Mouse (Mus musculus): ENCODE measurements at regions not wholly inside any gene's neighbourhood (a gene's known extent, or its start where the extent isn't known, plus 50 kb on each side); places are given as distances from the start of the nearest gene placed in this dataset.

GRCm38 (mm10) chr3:54103098-54103497 lies 52.7 kb upstream of the Trpc4 start:
- WGBS, result 79% methylated on average over 9 of the region's 16 CpGs
- no peak for TF ChIP-seq POLR2A (IDR thresholded peaks at IDR 0.05; ENCODE audit: low read depth, low read length)
- TF ChIP-seq CTCF (conservative IDR thresholded peaks at IDR 0.05; ENCODE audit: insufficient read depth, insufficient read length, low read depth, low read length), result no peak
- no peaks in the 10 kb centered on the region for H3K27me3 ChIP-seq (replicated peaks; ENCODE audit: control insufficient read depth, insufficient read depth, low read length)
- no peak overlapping the region for H3K27ac ChIP-seq (ENCODE audit: insufficient read depth, low read depth, low read length)
- H3K4me1 ChIP-seq (ENCODE audit: control insufficient read depth, insufficient read depth, low read length), result no peaks in the 10 kb centered on the region
- DNase-seq, result no peak
- no peak overlapping the region for H3K4me3 ChIP-seq (ENCODE audit: insufficient read depth, low read depth, low read length)
- H3K36me3 ChIP-seq (ENCODE audit: control insufficient read depth, insufficient read depth, low read length), result no peaks in the 10 kb centered on the region

GRCm38 (mm10) chr3:54083634-54084033 lies 72.2 kb upstream of the Trpc4 start:
- WGBS, result 53% methylated on average over 6 of the region's 6 CpGs

GRCm38 (mm10) chr3:54076461-54076860 lies 79.4 kb upstream of the Trpc4 start:
- no peaks in the 10 kb centered on the region for H3K36me3 ChIP-seq (ENCODE audit: control insufficient read depth, insufficient read depth, low read length)
- no peak overlapping the region for H3K27ac ChIP-seq (ENCODE audit: insufficient read depth, low read depth, low read length)
- TF ChIP-seq POLR2A (IDR thresholded peaks at IDR 0.05; ENCODE audit: low read depth, low read length) (no peak), CTCF (conservative IDR thresholded peaks at IDR 0.05; ENCODE audit: insufficient read depth, insufficient read length, low read depth, low read length) (no peak)
- no peaks in the 10 kb centered on the region for H3K4me1 ChIP-seq (ENCODE audit: control insufficient read depth, insufficient read depth, low read length)
- DNase-seq, result no peak
- no peak overlapping the region for H3K4me3 ChIP-seq (ENCODE audit: insufficient read depth, low read depth, low read length)
- H3K27me3 ChIP-seq (replicated peaks; ENCODE audit: control insufficient read depth, insufficient read depth, low read length), result no peaks in the 10 kb centered on the region
- 69% methylated on average over 5 of the region's 5 CpGs for WGBS

More at GRCm38 (mm10) chr3:54083634-54084033, 72.2 kb upstream of the Trpc4 start:
- Histone ChIP-seq H3K27me3 (replicated peaks; ENCODE audit: control insufficient read depth, insufficient read depth, low read length) (no peaks in the 10 kb centered on the region), H3K4me1 (ENCODE audit: control insufficient read depth, insufficient read depth, low read length) (no peaks in the 10 kb centered on the region), H3K27ac (ENCODE audit: insufficient read depth, low read depth, low read length) (no peak overlapping the region), H3K4me3 (ENCODE audit: insufficient read depth, low read depth, low read length) (no peak overlapping the region), H3K36me3 (ENCODE audit: control insufficient read depth, insufficient read depth, low read length) (no peaks in the 10 kb centered on the region)
- DNase-seq, result no peak
- no peak for TF ChIP-seq CTCF (conservative IDR thresholded peaks at IDR 0.05; ENCODE audit: insufficient read depth, insufficient read length, low read depth, low read length)
- no peak for TF ChIP-seq POLR2A (IDR thresholded peaks at IDR 0.05; ENCODE audit: low read depth, low read length)

GRCm38 (mm10) chr3:54060653-54061052 lies 95.2 kb upstream of the Trpc4 start:
- Histone ChIP-seq H3K27ac (ENCODE audit: insufficient read depth, low read depth, low read length) (no peak overlapping the region), H3K4me1 (ENCODE audit: control insufficient read depth, insufficient read depth, low read length) (no peaks in the 10 kb centered on the region), H3K36me3 (ENCODE audit: control insufficient read depth, insufficient read depth, low read length) (no peaks in the 10 kb centered on the region), H3K4me3 (ENCODE audit: insufficient read depth, low read depth, low read length) (no peak overlapping the region), H3K27me3 (replicated peaks; ENCODE audit: control insufficient read depth, insufficient read depth, low read length) (no peaks in the 10 kb centered on the region)
- DNase-seq, result no peak
- 29% methylated on average over 1 of the region's 1 CpGs for WGBS
- no peak for TF ChIP-seq POLR2A (IDR thresholded peaks at IDR 0.05; ENCODE audit: low read depth, low read length)
- no peak for TF ChIP-seq CTCF (conservative IDR thresholded peaks at IDR 0.05; ENCODE audit: insufficient read depth, insufficient read length, low read depth, low read length)

- TF ChIP-seq POLR2A (IDR thresholded peaks at IDR 0.05; ENCODE audit: low read depth, low read length) (no peak), CTCF (conservative IDR thresholded peaks at IDR 0.05; ENCODE audit: insufficient read depth, insufficient read length, low read depth, low read length) (no peak)
- Histone ChIP-seq H3K27ac (ENCODE audit: insufficient read depth, low read depth, low read length) (no peak overlapping the region), H3K36me3 (ENCODE audit: control insufficient read depth, insufficient read depth, low read length) (no peaks in the 10 kb centered on the region), H3K27me3 (replicated peaks; ENCODE audit: control insufficient read depth, insufficient read depth, low read length) (no peaks in the 10 kb centered on the region), H3K4me3 (ENCODE audit: insufficient read depth, low read depth, low read length) (no peak overlapping the region), H3K4me1 (ENCODE audit: control insufficient read depth, insufficient read depth, low read length) (no peaks in the 10 kb centered on the region)
- 89% methylated on average over 7 of the region's 7 CpGs for WGBS
- DNase-seq, result no peak
These were observed 101.5 kb upstream of the Trpc4 start for GRCm38 (mm10) chr3:54054376-54054775.

GRCm38 (mm10) chr3:54049370-54049769 lies 106.5 kb upstream of the Trpc4 start:
- Histone ChIP-seq H3K4me1 (ENCODE audit: control insufficient read depth, insufficient read depth, low read length) (no peaks in the 10 kb centered on the region), H3K27me3 (replicated peaks; ENCODE audit: control insufficient read depth, insufficient read depth, low read length) (no peaks in the 10 kb centered on the region), H3K27ac (ENCODE audit: insufficient read depth, low read depth, low read length) (no peak overlapping the region), H3K36me3 (ENCODE audit: control insufficient read depth, insufficient read depth, low read length) (no peaks in the 10 kb centered on the region), H3K4me3 (ENCODE audit: insufficient read depth, low read depth, low read length) (no peak overlapping the region)
- no peak for DNase-seq
- TF ChIP-seq POLR2A (IDR thresholded peaks at IDR 0.05; ENCODE audit: low read depth, low read length) (no peak), CTCF (conservative IDR thresholded peaks at IDR 0.05; ENCODE audit: insufficient read depth, insufficient read length, low read depth, low read length) (no peak)
- WGBS, result 49% methylated on average over 2 of the region's 2 CpGs

- H3K36me3 ChIP-seq (ENCODE audit: control insufficient read depth, insufficient read depth, low read length), result no peaks in the 10 kb centered on the region
- TF ChIP-seq CTCF (conservative IDR thresholded peaks at IDR 0.05; ENCODE audit: insufficient read depth, insufficient read length, low read depth, low read length) (no peak), POLR2A (IDR thresholded peaks at IDR 0.05; ENCODE audit: low read depth, low read length) (no peak)
- WGBS, result 56% methylated on average over 3 of the region's 3 CpGs
- H3K27ac ChIP-seq (ENCODE audit: insufficient read depth, low read depth, low read length), result no peak overlapping the region
- no peak for DNase-seq
- no peaks in the 10 kb centered on the region for H3K27me3 ChIP-seq (replicated peaks; ENCODE audit: control insufficient read depth, insufficient read depth, low read length)
- H3K4me1 ChIP-seq (ENCODE audit: control insufficient read depth, insufficient read depth, low read length), result no peaks in the 10 kb centered on the region
- H3K4me3 ChIP-seq (ENCODE audit: insufficient read depth, low read depth, low read length), result no peak overlapping the region
These were observed 107.7 kb upstream of the Trpc4 start for GRCm38 (mm10) chr3:54048091-54048670.
